Mouse (Mus musculus) ES-E14 (cell line): ENCODE results near the gene Lmx1a. TPM values are rescaled to one million over a fixed set of nuclear protein-coding genes. Genes with fewer than 3 reads are reported as not detected.

ENCODE experiments used
- DNase-seq: peaks from one replicate; pipeline ENCODE4 v3.0.0-alpha.2; 2013; ENCODE audit warnings: low read depth, low spot score
- H3K27ac ChIP-seq: 2 replicates; pipeline ENCODE4 v1.5.1; 2012; ENCODE audit warnings: low read depth, mild to moderate bottlenecking, low read length, moderate library complexity, mixed read lengths; ENCODE audit not compliant: poor library complexity, insufficient read depth, severe bottlenecking
- H3K36me3 ChIP-seq: 2 replicates; pipeline ENCODE4 v1.6.1; 2012; ENCODE audit warnings: mild to moderate bottlenecking, low read length, moderate library complexity, mixed read lengths; ENCODE audit not compliant: control insufficient read depth, poor library complexity, insufficient read depth, severe bottlenecking
- H3K4me1 ChIP-seq, 2 experiments: fragments of 150-350 bp in 1 of 2; sonication (generic) in 1 of 2; 2 replicates each; pipeline ENCODE4 v1.6.1; 2012; ENCODE audit warnings: low read length in 2 of 2, mild to moderate bottlenecking in 1 of 2, mixed read lengths in 1 of 2; ENCODE audit not compliant: control insufficient read depth in 2 of 2, insufficient read depth in 2 of 2, poor library complexity in 1 of 2
- H3K4me3 ChIP-seq, 2 experiments: fragments of 150-350 bp in 1 of 2; sonication (generic) in 1 of 2; 2 replicates each; pipeline ENCODE4 v1.5.1; 2012; ENCODE audit warnings: low read length in 2 of 2, low read depth in 1 of 2, mild to moderate bottlenecking in 1 of 2, mixed read lengths in 1 of 2; ENCODE audit not compliant: insufficient read depth in 1 of 2, poor library complexity in 1 of 2, severe bottlenecking in 1 of 2
- H3K9ac ChIP-seq: 2 replicates; pipeline ENCODE4 v1.6.1; 2012; ENCODE audit warnings: low read depth, mild to moderate bottlenecking, low read length, mixed read lengths; ENCODE audit not compliant: poor library complexity, insufficient read depth, severe bottlenecking
- H3K9me3 ChIP-seq: fragments of 150-350 bp; sonication (generic); 2 replicates; pipeline ENCODE4 v1.6.1; 2012; ENCODE audit warnings: low read depth, mild to moderate bottlenecking, low read length; ENCODE audit not compliant: control insufficient read depth, insufficient read depth
- CHD2 ChIP-seq: IDR thresholded peaks from 2 replicates; pipeline ENCODE4 v1.6.1; 2014; ENCODE audit warnings: mild to moderate bottlenecking, low read depth, low read length, inconsistent platforms
- HCFC1 ChIP-seq: IDR thresholded peaks from 2 replicates; pipeline ENCODE4 v1.6.1; 2012; ENCODE audit warnings: low read length, inconsistent platforms, borderline replicate concordance; ENCODE audit not compliant: insufficient read depth
- MAFK ChIP-seq: IDR thresholded peaks from 2 replicates; pipeline ENCODE4 v1.6.1; 2014; ENCODE audit warnings: mild to moderate bottlenecking, low read depth, low read length, inconsistent platforms; ENCODE audit not compliant: insufficient read depth
- ZC3H11A ChIP-seq: IDR thresholded peaks from 2 replicates; pipeline ENCODE4 v1.6.1; 2012; ENCODE audit warnings: low read depth, mild to moderate bottlenecking, inconsistent platforms, low read length, borderline replicate concordance
- ZNF384 ChIP-seq: IDR thresholded peaks from 2 replicates; pipeline ENCODE4 v1.6.1; 2012; ENCODE audit warnings: low read depth, low read length, inconsistent platforms
- in situ Hi-C, 2 experiments: fragments of 600-800 bp; cut with MboI; formaldehyde crosslinking; loops; one replicate each; pipeline ENCODE4 v1.15.1; 2025; ENCODE audit warnings: low sequenced_read_pairs in 2 of 2, inconsistent platforms in 1 of 2; ENCODE audit not compliant: unreplicated experiment in 2 of 2
- total RNA-seq: library from RNA; depleted of rRNA; stranded (reverse); fragments of 300-350 nt; gene quantifications from 2 replicates; pipeline ENCODE4 v1.2.3, GENCODE M21; 2012

Lmx1a gene
- total RNA-seq, 1 experiment, result 1.4 TPM

DNA sequence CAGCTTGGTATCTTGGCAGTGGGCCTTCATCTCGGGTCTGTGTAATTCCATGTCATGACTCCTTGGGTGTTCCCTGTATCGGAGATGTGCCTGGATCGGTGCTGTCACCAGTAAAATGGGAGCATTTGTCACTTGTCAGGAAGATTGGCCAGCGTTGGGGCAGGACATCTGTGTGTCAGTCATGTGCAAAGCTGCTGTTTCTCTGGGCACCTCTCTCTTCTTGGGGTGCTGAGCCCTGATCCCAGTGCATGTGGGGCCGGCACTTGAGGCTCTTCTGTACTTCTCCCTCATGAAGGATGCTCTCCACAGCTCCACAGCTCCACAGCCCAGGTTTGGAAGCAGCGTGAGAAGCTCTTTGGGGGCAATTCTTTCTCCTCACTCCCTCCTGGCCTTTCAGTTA lies 10.7 kb downstream of the Lmx1a start:
- DNase-seq, result no peak
- H3K27ac ChIP-seq, result no peak overlapping the region
- no peaks in the 10 kb centered on the region for H3K9me3 ChIP-seq
- in situ Hi-C loops, result loop anchor here in 1 of 2 experiments (10.0 kb wide), 1 partner anchor 195 kb away; no protein-coding TSS in a partner anchor
- H3K9ac ChIP-seq, result no peak overlapping the region
- H3K36me3 ChIP-seq, result no peaks in the 10 kb centered on the region
- H3K4me3 ChIP-seq, result no peak overlapping the region
- TF ChIP-seq ZNF384 (no peak), HCFC1 (no peak), ZC3H11A (no peak), MAFK (no peak), CHD2 (no peak)
- no peaks in the 10 kb centered on the region for H3K4me1 ChIP-seq

DNA sequence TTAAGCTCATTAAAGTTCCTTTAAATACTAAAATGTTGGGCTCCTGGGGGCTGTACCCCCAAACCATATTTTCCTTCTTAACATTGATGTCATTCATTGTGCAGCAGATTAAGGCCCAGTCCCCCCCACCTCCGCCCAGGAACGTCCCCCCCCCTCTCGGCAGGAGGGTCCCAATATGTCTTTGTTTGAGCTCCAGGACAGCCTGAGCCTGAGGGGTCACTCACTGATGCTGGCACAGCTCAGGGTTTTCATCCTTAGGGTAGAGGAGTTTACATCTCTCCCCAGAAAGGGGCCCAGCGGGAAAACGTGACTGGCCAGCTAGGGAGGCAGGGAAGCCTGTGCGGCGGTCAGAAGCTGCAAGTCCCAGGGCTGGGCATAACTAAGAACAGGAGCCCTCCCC lies 11.2 kb downstream of the Lmx1a start:
- in situ Hi-C loops, result no loop called here
- Histone ChIP-seq H3K9me3 (no peaks in the 10 kb centered on the region), H3K9ac (no peak overlapping the region), H3K27ac (no peak overlapping the region), H3K36me3 (no peaks in the 10 kb centered on the region), H3K4me1 (no peaks in the 10 kb centered on the region), H3K4me3 (no peak overlapping the region)
- TF ChIP-seq HCFC1, result no peak
- TF ChIP-seq ZC3H11A, result no peak
- TF ChIP-seq CHD2, result no peak
- TF ChIP-seq MAFK, result no peak
- no peak for TF ChIP-seq ZNF384
- no peak for DNase-seq

DNA sequence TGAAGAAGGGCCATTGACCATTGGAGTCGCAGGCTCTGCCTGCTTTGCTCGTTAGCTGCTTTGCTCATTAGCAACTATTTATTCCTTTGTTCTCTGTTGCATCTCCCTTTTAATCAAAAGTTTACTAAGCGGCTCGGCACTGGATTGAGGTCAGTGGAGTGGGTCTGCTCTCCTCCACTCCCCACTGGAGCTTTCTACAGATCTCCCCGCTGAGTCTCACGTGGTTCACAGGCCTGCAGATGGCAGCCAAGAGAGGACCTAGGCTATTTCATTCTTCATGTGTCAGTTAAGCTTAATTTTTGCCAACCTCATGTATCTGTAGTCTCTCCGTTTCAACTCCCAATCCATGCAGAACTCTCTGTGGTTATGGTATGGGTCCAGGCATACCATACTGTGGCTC lies 16.5 kb downstream of the Lmx1a start:
- no peak for DNase-seq
- H3K4me1 ChIP-seq, result 0 out of 4 replicates have a peak, but pooled peaks cover 0 to 3% of the 10 kb centered on the region in 2 experiments
- H3K9me3 ChIP-seq, result no peaks in the 10 kb centered on the region
- no peak overlapping the region for H3K27ac ChIP-seq
- TF ChIP-seq CHD2 (no peak), MAFK (no peak), HCFC1 (no peak), ZNF384 (no peak), ZC3H11A (no peak)
- H3K4me3 ChIP-seq, result no peak overlapping the region
- H3K9ac ChIP-seq, result no peak overlapping the region
- no peaks in the 10 kb centered on the region for H3K36me3 ChIP-seq
- in situ Hi-C loops, result no loop called here

DNA sequence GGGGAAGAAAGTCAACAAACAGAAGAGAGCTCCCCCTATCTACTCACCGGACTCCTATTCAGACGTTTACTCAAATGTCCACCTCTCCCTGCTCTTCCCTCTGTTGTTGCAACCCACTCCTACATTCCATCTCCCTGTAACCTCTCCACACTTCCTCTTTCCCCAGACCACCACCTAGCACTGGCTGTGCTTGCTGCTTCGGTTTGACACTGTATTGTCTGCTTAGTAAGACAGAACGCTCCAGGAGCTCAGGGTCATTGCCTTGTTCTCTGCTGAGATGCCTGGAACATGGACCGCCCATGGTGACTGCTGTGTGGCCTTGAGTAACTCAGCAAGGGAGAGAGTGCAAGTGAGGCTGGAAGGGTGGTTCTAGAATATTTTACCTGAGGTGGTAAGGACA lies 19.7 kb downstream of the Lmx1a start:
- H3K9ac ChIP-seq, result no peak overlapping the region
- in situ Hi-C loops, result no loop called here
- no peak overlapping the region for H3K27ac ChIP-seq
- TF ChIP-seq ZNF384, result no peak
- TF ChIP-seq CHD2, result no peak
- no peak for TF ChIP-seq ZC3H11A
- no peak for TF ChIP-seq MAFK
- TF ChIP-seq HCFC1, result no peak
- H3K4me1 ChIP-seq, result 0 out of 4 replicates have a peak, but pooled peaks cover 0 to 3% of the 10 kb centered on the region in 2 experiments
- no peak for DNase-seq
- H3K36me3 ChIP-seq, result no peaks in the 10 kb centered on the region
- H3K9me3 ChIP-seq, result no peaks in the 10 kb centered on the region
- no peak overlapping the region for H3K4me3 ChIP-seq
